Mouse (Mus musculus) cerebral cortex, adult 2 months (tissue): ENCODE results near the gene Ikzf4.

Experiments used
- WGBS: fragments of 180-500 bp; shearing (Covaris S2); methylation state at CpG from one replicate; pipeline ENCODE4 v1.1.7; 2018; 5-methylcytosine and 5-hydroxymethylcytosine counted together

Ikzf4 gene

DNA sequence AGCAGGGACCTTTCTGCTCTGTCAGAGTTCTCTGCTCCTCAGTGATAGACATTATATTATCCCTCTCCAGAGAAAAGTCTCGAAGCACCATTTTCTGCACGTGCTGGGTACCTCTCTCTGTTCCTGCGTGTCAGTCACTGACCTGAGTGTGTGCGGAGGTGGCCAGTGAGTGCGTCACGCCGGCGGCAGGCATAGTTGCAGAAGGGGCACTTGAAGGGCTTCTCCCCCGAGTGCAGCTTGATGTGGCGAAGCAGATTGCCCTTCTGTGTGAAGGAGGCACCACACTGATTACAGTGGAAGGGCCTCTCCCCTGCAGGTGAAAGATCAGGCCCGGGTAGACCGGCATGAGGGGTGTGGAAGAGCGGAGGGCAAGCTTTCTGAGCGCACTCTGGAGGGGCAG is 5.8 kb downstream of the Ikzf4 start:
- 92% methylated on average over 14 of the region's 14 CpGs for WGBS

DNA sequence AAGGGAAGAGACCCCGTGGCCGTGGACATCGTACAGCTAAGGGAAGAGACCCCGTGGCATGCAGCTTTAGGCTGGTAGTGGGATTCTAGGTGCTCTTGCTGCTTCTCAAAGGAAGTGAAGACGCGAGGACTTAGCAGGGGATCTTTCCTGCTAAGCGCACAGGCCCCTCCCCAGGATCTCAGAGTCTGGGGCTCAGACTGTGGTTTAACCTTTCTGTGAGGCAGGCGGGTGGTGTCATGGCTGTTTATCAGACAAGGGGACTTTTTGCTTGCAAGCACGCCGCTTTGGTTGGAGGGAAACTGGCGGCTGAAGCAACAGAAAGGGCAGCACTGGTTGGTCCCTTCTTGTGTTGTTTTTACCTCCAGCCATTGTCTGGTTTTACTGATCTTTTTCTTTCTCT is 8.8 kb downstream of the Ikzf4 start:
- 49% methylated on average over 11 of the region's 11 CpGs for WGBS

DNA sequence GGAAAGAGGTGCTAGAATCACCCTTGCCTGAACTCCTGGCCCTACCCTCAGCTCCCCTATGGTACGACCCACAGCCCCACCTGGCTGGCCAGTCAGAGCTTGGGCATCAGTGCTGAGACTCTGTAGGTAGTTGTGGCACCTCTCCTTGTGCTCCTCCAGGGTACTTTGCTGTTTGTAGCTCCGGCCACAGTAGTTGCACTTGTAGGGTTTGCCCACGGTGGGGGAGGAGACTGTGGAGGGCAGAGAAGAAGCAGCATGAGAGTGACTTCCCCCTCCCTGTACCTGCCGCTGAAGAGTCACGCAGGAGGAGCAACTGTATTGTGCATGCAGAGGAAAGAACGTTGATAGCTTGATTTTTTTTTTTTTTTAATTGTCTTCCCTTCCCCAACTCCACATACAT is 9.2 kb downstream of the Ikzf4 start:
- 54% methylated on average over 6 of the region's 6 CpGs for WGBS

DNA sequence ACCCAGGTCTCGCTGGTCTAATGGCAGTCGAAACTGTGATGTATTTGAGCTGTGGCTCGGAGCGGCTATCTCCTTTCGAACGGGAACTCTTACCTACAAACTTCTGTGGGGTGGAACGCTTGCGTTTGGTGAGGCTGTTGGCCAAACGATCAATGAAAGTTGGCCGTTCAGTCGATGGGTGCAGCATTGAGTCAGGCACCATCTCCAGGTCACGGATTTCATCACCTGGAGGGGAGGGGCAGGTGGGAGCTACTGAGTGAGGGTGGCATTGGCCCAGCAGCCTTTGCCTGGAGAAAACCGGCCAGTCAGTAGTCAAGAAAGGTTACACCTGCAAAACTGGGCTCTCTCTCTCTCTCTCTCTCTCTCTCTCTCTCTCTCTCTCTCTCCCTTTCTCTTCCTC is 10.1 kb downstream of the Ikzf4 start:
- 94% methylated on average over 13 of the region's 13 CpGs for WGBS

DNA sequence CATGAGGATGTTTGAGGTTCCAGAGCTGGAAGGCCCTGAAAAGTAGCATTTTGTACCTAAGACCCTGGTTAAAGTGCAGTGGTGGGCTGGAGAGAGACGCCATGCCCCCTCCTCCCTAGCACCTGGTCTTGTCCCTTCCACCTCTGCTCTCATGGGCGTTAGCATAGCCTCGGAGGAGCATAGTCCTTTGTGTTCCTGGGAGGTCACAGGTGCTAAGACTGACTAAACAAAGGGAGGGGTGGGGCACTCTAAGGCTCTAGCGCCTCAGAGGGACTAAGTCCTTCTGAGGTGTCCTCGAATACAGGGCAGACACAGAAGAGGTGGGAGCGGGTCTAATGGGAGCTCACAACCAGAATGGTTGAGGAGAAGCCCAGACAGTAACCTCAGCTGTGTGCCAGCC is 14.2 kb downstream of the Ikzf4 start:
- WGBS = 28% methylated on average over 6 of the region's 6 CpGs

DNA sequence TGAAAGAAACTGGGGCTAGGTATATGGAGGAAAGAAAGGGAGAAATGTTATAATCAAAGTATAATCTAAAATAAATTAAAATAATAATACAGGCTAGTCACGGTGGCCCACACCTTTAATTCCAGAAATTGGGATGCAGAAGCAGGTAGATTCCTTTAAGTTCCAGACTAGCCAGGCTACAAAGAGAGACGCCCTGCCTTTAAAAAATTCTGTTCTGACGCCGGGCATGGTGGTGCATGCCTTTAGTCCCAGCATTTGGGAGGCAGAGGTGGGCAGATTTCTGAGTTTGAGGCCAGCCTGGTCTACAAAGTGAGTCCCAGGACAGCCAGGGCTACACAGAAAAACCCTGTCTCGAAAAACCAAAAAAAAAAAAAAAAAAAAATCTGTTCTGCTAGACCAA is 15.5 kb downstream of the Ikzf4 start:
- WGBS = 84% methylated on average over 5 of the region's 5 CpGs

DNA sequence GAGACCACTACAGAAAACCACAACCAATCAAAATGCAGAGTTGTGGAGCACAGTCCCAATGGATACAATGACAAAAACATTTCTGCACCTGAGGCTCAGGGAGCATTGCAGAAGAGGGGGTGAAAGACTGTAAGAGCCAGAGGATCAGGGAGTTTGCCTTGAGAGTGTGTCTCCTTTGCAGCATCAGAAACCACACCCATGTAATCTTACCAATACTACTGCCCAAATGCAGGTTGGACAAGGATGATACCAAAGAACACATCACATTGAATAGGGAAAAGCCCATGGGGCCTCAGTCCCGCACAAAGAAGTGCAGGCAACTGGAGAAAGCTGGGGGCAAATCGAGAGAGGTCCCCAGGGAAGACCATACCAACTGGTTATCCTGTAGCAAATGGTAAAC is 16.0 kb downstream of the Ikzf4 start:
- 83% methylated on average over 2 of the region's 2 CpGs for WGBS

DNA sequence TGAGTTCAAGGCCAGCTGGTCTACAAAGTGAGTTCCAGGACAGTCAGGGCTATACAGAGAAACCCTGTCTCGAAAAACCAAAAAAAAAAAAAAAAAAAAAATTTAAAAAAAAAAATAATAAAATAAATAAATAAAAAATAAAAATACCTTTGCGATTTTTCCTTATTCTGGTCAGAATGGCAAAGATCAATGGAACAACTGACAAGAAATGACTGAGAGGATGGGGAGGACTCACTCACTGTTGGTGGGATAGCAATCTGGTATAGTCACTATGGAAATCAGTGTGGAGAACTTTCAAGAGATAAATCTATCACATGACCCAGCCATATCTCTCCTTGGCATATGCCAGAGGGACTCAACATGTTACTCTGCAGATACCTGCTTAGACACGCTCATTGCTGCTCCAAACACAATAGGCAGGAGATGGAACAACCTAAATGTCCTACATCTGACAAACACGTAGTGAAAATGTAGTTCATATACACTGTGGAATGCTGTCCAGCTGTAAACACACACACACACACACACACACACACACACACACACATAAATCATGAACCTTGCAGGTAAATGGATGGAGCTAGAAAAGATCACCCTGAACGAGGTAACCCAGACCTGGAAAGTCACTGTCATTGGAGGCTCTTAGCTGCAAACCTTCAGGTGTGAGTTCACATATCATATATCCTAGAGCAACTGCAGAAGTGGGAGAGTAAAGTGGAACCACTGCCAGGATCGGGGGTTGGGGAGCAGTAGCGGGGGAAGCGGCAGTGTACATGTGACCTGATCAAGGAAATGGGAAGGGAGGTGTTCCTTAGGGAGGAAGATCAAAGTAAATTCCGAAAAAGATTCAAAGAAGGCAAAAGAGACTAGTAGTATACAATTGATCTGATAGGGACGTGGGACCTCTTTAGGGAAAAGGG is 18.1 kb downstream of the Ikzf4 start:
- WGBS = 81% methylated on average over 10 of the region's 10 CpGs

DNA sequence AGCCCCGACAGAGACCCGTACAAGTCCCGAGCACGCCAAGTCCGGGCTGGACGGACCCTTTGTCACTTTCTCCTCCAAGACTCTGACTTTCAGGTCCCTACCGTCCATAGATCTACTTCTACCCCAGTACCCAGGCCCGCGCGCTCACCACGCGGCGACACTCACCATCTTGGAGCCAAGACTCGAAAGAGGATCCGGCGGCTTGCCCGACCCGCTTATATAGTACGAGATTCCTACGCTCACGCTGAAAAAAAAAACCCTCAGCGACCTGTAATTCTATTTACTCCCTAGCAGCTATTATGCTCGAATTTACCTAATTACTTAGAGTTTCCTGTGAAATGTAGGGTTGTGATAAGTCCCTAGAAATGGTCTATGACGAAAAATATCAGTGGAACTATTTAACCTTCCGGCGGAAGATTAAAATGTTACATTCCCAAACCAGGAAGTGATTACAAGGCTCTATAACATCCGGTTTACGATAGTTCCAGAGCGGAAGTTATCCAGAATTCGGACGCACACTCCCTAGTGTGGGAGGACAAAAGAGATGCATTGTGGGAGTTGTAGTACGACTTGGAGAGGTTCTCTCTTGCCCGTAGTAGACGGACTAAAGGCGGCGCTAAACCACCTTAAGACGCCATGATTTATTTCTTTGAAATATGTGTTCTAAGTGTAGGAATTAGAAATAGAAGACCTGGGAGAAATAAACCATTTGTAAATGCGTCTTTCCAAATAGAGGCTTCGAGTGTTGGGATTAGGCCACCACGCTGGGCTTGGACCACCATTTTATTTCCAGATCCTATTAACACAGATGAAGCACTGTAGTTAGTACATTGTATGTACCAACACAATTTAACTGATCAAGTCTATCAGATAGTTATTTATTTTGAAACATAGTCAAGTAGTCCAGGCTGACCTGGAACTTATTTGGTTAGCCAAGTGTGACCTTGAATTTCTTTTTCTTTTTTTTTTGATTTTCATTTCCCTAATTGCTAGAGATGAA is 19.2 kb downstream of the Ikzf4 start, which contains the start of gene Rps26:
TSS of gene Rps26 (minus strand) at position 437 of the 1,000 bp plus-strand sequence.
- under 1% methylated on average over 40 of the region's 40 CpGs for WGBS

DNA sequence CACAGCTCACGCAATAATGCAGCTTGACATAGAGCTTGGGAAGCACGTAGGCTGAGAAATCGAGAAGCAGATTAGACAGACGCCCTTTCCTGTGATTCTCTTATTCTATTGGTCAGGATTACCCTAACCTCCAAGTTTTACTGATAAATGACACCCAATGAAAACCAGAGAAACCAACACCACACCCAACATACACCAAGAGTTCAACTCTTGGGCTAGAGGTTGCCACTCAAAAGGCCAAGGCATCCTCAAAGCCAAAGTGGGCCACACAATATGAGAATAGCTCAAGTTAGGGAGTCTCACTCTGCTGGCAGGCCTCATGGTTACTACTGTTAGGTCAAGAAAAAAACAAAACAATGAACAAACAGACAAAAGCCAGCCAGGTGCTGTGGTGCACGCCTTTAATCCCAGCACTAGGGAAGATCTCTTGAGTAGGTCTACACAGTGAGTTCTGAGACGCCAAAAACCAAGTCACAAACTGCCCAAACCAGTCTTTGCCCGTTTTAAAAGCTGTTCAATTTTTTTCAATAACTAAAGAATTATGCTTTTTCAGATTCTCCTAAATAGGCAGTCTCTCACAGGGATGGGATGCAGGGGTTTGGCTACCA is 20.4 kb downstream of the Ikzf4 start:
- WGBS = 41% methylated on average over 7 of the region's 7 CpGs

DNA sequence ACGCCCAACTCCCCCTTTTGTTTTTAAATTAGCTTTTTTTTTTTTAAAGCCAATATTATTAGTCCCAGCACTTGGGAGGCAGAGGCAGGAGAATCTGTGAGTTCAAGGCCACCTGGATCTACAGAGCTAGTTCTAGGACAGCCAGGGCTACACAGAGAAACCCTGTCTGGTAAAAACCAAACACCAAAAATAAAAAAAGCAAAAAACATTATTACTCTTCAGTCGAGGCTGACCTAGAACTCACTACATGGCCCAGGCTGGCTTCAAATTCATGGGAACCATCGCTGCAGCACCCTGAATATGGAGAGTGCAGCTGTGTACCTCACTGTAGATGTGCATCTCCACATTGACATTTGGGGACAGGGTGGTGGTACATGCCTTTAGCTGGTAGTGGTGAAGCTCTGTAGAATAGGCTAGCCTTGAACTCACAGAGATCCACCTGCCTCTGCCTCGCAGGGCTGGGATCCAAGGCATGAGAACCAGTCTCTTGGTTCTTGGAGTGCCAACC is 22.6 kb downstream of the Ikzf4 start:
- 86% methylated on average over 3 of the region's 4 CpGs for WGBS

DNA sequence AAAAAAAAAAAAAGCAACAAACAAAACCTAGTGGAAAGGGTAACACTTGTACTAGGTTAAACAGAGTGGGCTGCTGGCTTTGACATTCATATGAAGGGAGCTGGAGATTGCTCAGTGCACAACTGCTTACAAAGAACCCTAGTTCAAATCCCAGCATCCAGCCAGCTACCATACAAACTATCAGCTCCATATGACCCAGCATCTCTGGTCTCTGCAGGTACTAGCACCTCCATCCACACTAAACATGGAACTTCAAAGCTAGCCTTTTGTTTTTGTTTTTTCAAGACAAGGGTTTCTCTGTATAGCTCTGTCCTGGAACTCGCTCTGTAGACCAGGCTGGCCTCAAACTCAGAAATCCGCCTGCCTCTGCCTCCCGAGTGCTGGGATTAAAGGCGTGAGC is 23.1 kb downstream of the Ikzf4 start:
- WGBS = 89% methylated on average over 4 of the region's 4 CpGs

DNA sequence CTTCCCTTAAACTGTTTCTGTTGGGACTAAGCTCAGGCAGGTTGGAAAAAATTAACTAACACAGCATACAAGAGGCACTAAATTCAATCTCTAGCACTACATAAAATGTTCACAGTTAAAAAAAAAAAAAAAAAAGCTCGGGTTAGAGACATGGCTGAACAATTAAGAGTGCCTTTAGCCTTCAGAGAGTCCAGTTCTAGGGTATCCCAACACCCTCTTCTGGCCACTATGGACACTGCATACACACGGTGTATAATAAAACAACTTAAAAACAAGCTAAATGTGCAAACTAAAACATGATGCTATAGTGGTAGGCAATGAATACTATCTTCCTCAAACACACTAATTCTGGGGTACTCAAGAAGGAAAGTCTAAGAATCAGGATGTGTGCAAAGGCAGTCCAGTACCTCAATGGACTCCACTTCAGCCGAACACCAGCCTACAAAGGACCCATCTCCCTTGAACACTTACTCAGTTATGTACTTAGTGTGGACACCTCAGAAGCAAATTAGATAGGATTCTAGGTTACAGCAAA is 23.7 kb downstream of the Ikzf4 start:
- 73% methylated on average over 3 of the region's 3 CpGs for WGBS

DNA sequence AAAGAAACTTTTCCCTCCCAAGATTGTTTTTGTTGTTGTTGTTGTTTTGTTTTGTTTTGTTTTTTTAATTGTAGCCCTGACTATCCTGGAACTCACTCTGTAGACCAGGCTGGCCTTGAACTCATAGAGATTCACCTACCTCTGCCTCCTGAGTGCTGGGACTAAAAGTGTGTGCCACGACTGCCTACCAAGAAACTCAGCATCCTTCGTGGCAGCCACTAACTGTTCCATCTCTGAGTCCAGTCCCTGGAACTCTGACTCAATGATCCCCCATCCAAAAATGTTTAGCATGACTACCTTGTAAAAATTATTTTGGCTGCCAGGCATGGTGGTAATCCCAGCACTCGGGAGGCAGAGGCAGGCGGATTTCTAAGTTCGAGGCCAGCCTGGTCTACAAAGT is 26.6 kb downstream of the Ikzf4 start:
- 88% methylated on average over 5 of the region's 5 CpGs for WGBS

DNA sequence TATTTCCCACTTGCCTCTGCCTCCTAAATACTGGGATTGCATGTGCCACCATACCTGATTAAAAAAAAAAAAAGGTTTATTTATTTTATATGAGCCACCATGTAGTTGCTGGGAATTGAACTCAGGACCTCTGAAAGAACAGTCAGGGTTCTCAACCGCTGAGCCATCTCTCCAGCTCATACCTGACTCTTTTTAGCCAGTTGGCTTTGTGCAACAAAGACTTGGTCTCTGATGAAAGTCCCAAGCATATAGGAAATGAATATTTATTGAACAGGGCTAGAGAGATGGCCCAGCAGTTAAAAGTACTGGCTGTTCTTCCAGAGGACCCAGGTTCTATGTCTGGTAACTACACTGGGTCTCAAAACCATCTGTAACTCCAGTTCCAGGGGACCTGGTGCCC is 27.2 kb downstream of the Ikzf4 start:
- WGBS = 88% methylated on average over 1 of the region's 1 CpGs

DNA sequence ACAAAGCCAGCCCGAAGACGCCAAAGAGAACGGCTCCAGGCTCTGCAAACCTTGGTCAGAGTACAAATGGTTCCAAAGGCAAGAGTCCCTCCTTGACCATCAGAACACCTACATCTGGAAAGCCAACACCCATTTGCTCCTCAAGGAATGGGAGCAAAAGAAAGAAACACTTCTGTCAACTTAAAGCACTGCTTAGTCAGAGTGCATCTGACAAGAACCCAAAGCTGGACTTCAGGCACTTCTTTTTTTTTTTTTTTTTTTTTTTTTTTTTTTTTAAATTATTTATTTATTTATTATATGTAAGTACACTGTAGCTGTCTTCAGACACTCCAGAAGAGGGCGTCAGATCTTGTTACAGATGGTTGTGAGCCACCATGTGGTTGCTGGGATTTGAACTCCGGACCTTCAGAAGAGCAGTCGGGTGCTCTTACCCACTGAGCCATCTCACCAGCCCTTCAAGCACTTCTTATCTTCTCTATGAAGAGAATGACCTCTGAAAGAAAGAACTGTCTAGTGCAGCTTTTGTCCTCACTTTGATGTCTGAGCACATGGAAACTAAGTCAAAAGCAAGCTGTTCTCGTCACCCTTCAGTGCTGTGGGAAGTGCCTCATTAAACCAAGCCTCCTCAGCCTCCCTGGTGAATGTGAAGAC is 29.9 kb downstream of the Ikzf4 start:
- 90% methylated on average over 6 of the region's 7 CpGs for WGBS

DNA sequence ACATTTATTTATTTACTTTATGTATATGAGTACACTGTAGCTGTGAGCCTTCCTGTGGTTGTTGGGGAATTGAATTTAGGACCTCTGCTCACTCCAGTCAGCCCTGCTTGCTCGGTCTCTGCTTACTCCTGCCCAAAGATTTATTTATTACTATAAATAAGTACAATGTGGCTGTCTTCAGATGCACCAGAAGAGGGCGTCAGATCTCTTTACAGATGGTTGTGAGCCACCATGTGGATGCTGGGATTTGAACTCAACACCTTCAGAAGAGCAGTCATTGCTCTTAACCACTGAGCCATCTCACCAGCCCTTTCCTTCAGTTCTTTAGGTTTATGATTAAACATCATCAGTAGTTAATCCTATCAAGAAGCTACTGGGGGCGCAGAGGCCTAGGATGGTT is 30.9 kb downstream of the Ikzf4 start:
- WGBS = 51% methylated on average over 3 of the region's 3 CpGs

DNA sequence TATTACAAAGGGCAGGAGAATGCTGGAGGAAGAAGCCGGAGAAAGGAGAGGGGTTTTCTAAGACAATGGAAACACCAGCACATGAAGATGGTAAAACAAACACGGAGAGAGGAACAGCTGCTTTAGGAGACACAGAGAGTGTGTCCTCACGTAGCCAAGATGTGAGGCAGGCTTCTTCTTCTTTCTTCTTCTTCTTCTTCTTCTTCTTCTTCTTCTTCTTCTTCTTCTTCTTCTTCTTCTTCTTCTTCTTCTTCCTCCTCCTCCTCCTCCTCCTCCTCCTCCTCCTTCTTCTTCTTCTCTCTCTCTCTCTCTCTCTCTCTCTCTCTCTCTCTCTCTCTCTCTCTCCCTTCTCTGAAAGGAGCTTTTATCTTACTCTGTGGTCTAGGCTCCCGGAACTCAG is 32.0 kb downstream of the Ikzf4 start:
- WGBS = 61% methylated on average over 4 of the region's 4 CpGs

DNA sequence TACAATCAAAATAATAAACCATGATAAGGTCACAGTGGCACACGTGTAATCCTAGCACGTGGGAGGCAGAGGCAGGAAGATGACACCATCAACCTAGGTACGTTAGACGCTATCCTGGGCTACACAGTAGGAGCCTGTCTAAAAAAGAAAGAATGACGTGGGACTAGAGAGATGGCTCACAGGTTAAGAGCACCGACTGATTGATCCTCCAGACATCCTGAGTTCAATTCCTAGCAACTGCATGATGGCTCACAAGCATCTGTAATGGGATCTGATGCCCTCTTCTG is 32.7 kb downstream of the Ikzf4 start:
- WGBS = 36% methylated on average over 6 of the region's 6 CpGs

DNA sequence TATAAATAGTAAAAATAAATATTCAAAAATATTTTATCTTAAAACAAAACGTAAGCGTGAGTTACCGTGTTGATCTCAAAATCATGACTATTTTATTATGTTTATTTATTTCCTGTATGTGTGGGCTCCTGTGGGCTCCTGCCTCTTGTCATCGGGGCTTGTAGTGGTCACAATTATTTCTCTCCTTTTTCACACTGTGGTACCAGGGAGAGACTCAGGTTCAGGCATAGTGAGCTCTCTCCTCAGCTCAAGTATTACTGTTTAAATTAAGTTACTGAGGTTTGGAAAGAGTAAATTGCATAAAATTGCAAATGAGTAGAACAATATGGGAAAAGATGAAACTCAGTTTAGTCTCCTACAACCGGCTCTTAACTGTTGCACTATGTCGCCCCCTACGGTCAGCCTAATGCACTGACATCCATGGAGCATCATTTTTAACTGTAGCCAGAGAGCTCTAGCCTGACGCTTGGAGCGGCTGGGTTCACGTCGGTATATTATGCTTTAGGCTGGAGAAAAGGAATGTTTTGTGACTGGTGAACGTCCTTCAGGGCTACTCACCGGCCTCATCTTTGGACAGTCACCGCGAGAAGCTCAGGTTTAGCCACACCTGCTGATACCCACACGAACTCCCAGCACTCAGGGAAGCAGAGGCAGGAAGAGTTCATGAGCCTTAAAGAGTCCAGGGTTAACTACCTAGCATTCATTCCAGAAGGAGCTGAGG is 33.2 kb downstream of the Ikzf4 start:
- 13% methylated on average over 16 of the region's 16 CpGs for WGBS

DNA sequence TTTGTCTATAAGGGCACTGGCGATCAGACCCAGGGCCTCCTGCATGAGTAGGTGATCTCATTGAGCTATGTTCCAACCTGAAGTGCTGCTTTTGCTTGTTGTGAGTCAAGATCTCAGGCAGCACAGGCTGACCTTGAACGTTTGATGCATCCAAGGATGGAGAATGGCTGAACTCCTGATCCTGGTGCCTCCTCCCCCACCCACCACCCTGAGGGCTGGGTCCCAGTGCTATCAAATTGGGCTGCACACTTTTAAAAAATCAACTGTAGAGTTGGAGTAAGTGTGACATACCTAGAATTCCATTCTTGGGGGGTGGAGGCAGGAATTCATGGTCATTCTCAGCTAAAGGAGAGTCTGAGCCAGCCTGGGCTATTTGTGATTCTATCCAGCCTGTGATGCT is 39.3 kb downstream of the Ikzf4 start:
- 60% methylated on average over 2 of the region's 2 CpGs for WGBS
